Mouse (Mus musculus) liver, postnatal 0 days (tissue): ENCODE measurements around the gene Enpep. TPM values are rescaled to one million over a fixed set of nuclear protein-coding genes. Genes with fewer than 3 reads are reported as not detected.

Experiments
- ATAC-seq: fragments of 200-750 bp; cut with Nextera tagmentation; 2 replicates; pipeline ENCODE4 v1.8.0; 2017; ENCODE audit warnings: mild to moderate bottlenecking, moderate library complexity
- DNase-seq: peaks from one replicate; pipeline ENCODE4 v3.0.0-alpha.2; 2016
- H3K27ac ChIP-seq: fragments of 300-500 bp; sonication (generic); 2 replicates; pipeline ENCODE4 v1.5.1; 2014; ENCODE audit warnings: antibody characterized with exemption, moderate library complexity, mild to moderate bottlenecking, low read depth
- H3K27me3 ChIP-seq: fragments of 300-500 bp; sonication (generic); 2 replicates; pipeline ENCODE4 v1.6.1; 2014; ENCODE audit warnings: low read length, control low read depth, mixed read lengths; ENCODE audit not compliant: insufficient read depth
- H3K36me3 ChIP-seq: fragments of 300-500 bp; sonication (generic); replicated peaks from 2 replicates; pipeline ENCODE4 v1.6.1; 2014; ENCODE audit warnings: mild to moderate bottlenecking, control low read depth, low read length, moderate library complexity, mixed read lengths; ENCODE audit not compliant: insufficient read depth
- H3K4me1 ChIP-seq: fragments of 300-500 bp; sonication (generic); 2 replicates; pipeline ENCODE4 v1.6.1; 2014; ENCODE audit warnings: antibody characterized with exemption, mild to moderate bottlenecking, control low read depth; ENCODE audit not compliant: insufficient read depth
- H3K4me2 ChIP-seq: fragments of 300-500 bp; sonication (generic); 2 replicates; pipeline ENCODE4 v1.6.1; 2014; ENCODE audit warnings: low read depth, mild to moderate bottlenecking, low read length, moderate library complexity, mixed read lengths
- H3K4me3 ChIP-seq: fragments of 300-500 bp; sonication (generic); 2 replicates; pipeline ENCODE4 v1.5.1; 2014; ENCODE audit warnings: low read depth, low read length
- H3K9ac ChIP-seq: fragments of 300-500 bp; sonication (generic); replicated peaks from 2 replicates; pipeline ENCODE4 v1.6.1; 2014; ENCODE audit warnings: mild to moderate bottlenecking, moderate library complexity
- H3K9me3 ChIP-seq: fragments of 300-500 bp; sonication (generic); 2 replicates; pipeline ENCODE4 v1.6.1; 2016; ENCODE audit warnings: mild to moderate bottlenecking, control low read depth, low read length, mixed read lengths
- CTCF ChIP-seq: sonication (generic); IDR thresholded peaks from 2 replicates; pipeline ENCODE4 v1.5.1; 2016; ENCODE audit warnings: antibody characterized with exemption, low read depth
- EP300 ChIP-seq: IDR thresholded peaks from 2 replicates; pipeline ENCODE4 v1.6.1; 2016; ENCODE audit warnings: antibody characterized with exemption, low read depth, mild to moderate bottlenecking
- WGBS: fragments of 180-500 bp; shearing (Covaris S2); extraction: QIAGEN DNeasy Blood & Tissue Kit; methylation state at CpG from one replicate; pipeline ENCODE4 v1.1.7; 2014; ENCODE audit not compliant: insufficient replicate concordance; 5-methylcytosine and 5-hydroxymethylcytosine counted together
- polyA plus RNA-seq: library from polyadenylated mRNA; unstranded; fragments of >200 nt; fragmentation: Nextera tagmentation; extraction: Ambion mirVana; gene quantifications from 2 replicates; pipeline ENCODE4 v1.2.1, GENCODE M21; 2015

The Enpep gene
- polyA plus RNA-seq, 1 experiment from 2014 or later: 8.6 TPM

- no peaks in the 10 kb centered on the region for H3K36me3 ChIP-seq
- H3K4me1 ChIP-seq: peaks cover 4% of the 10 kb centered on the region
- no peak overlapping the region for H3K4me2 ChIP-seq
- ATAC-seq: no peak
- H3K4me3 ChIP-seq: no peak overlapping the region
- no peaks in the 10 kb centered on the region for H3K9me3 ChIP-seq
- 11% methylated on average over 26 of the region's 27 CpGs for WGBS
- no peak overlapping the region for H3K9ac ChIP-seq
- H3K27me3 ChIP-seq: peaks cover 93% of the 10 kb centered on the region
- no peak for DNase-seq
- TF ChIP-seq CTCF (no peak), EP300 (no peak)
- no peak overlapping the region for H3K27ac ChIP-seq
Measured at GRCm38 (mm10) chr3:129221380-129222260, 110.9 kb downstream of the Enpep start.

GRCm38 (mm10) chr3:129220681-129221379 lies 111.7 kb downstream of the Enpep start:
- TF ChIP-seq CTCF (no peak), EP300 (no peak)
- peaks cover 93% of the 10 kb centered on the region for H3K27me3 ChIP-seq
- H3K36me3 ChIP-seq: no peaks in the 10 kb centered on the region
- peaks cover 4% of the 10 kb centered on the region for H3K4me1 ChIP-seq
- ATAC-seq (no peak), DNase-seq (no peak)
- peak overlapping the region; percentile 19; the same call in 1 of the 2 replicates for H3K4me3 ChIP-seq
- no peak overlapping the region for H3K27ac ChIP-seq
- no peaks in the 10 kb centered on the region for H3K9me3 ChIP-seq
- H3K4me2 ChIP-seq: peak overlapping the region; percentile 48
- H3K9ac ChIP-seq: no peak overlapping the region
- whole genome bisulfite sequencing: 10% methylated on average over 24 of the region's 24 CpGs

- no peak overlapping the region for H3K4me2 ChIP-seq
- ATAC-seq (no peak), DNase-seq (no peak)
- no peak for TF ChIP-seq CTCF
- no peak for TF ChIP-seq EP300
- no peak overlapping the region for H3K4me3 ChIP-seq
- peaks cover 93% of the 10 kb centered on the region for H3K27me3 ChIP-seq
- H3K4me1 ChIP-seq: peaks cover 4% of the 10 kb centered on the region
- H3K36me3 ChIP-seq: no peaks in the 10 kb centered on the region
- no peak overlapping the region for H3K9ac ChIP-seq
- H3K27ac ChIP-seq: no peak overlapping the region
- 7% methylated on average over 7 of the region's 7 CpGs for WGBS
- H3K9me3 ChIP-seq: no peaks in the 10 kb centered on the region
Measured at GRCm38 (mm10) chr3:129220086-129220670, 112.3 kb downstream of the Enpep start.

Other genes with a start within 250 kb of the Enpep start
- gene Pitx2, start 132.8 kb downstream of the Enpep start, polyA plus RNA-seq: 0.20 and 0.33 TPM in 2 replicates
- 6.6 and 8.0 TPM in 2 replicates for gene Elovl6, start 199.6 kb upstream of the Enpep start, polyA plus RNA-seq